Mouse (Mus musculus) ovary, postnatal 10 days (tissue): ENCODE measurements around the gene Gnaq.

Experiments used
- DNase-seq: peaks from one replicate; pipeline ENCODE4 v3.0.0; 2022; ENCODE audit warnings: low spot score

Gnaq gene

DNA sequence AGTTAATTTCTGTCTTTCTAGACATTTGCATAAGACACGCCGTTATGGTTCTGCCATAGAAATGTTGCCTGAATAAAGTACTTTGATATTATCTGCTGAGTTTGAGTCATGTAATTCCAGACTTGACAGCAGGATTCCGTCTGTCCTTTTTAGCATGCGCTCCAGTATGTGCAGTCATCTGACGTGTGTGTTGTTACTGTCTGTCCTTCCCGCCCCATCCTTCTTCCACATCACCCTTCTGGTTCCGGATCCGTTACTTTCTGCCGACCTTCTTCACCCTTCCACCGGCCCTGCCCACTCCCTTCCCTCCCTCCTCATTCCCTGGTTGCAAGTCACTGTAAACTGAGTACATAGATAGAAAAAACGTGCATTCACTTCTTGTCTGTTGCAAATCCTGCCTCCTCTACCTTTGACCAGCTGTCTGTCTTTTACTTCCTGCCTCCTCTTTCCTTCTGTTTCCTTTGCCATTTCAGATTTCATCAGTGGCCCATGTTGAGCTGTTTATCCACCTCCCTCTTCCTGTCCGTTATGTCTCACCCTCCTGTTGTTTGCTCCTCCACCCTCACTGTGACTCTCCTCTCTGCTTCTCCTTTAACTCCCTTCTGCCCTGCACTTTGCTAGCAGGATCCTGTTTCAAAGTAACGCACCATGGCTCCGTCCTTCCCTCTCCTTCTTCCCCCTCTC is 185.6 kb downstream of the Gnaq start:
- DNase-seq = no peak

DNA sequence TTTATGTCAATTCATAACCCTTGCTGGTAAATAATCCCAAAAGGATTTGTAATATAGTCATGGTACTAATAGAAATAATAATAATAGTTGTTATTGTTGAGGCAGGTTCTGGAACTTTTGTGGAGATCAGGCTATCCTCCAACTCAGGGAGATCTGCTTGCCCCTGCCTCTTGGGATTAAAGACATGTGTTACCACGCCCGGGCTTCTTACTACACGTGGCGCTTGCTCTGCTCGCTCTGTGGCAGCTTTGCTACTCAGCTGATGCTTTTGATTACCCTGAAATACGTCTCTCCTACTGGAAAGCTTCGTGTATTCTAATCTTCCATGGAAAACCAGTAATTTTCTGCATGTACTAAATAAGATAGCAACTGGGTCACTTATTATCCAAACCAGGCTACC is 187.4 kb downstream of the Gnaq start:
- no peak for DNase-seq

DNA sequence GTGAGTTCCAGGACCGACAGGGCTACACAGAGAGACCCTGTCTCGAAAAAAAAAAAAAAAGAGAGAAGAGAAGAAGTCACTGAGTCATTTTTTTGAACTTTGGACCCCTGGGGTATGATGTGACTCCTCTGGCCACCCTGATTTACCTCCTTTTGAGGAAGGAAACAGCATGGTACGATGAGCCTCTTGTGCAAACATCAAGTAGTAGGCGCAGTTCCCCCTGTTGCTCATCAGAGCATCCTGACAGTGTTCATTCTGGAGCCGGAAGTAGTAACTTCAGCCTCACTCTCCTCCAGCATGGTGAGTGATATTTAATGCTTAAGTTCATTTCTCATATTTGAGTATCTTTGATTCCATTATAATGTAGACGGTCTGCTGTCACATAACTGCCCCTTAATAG is 190.4 kb downstream of the Gnaq start:
- DNase-seq = no peak

DNA sequence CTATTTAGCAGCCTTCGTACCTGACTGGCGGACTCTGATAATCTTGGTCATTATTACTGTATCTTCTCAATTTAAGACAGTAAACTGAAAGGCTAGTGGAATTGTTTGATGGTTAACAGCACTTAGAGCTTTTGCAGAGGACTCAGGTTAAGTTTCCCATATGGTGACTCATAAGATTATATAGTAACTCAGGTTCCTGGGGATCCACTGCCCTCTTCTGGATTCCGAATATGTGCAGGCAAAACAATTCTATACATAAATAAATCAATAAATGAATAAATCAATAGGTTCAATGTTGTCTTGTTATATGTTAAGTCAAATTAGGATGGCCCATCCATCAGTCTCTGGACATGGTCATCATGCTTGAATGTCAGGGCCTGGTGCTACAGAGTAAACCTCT is 191.6 kb downstream of the Gnaq start:
- no peak for DNase-seq

DNA sequence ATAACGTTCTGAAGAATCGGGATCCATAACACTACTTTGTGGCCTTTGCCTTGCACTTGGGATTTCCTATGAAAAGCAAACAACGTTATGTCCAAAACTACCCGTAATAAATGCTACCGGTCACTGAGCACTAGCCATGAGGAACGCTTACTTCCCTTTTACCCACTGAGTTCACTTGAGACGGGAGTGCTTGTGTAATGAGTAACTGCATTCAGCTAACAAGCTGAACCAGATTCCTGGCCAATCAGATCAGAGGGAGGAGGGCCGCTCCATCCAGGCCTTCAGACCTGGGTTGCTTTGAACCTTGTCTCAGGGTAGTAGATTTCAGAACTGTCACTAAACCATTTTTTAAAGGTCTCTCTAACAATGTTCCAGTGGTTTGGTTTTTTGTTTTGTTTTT is 193.3 kb downstream of the Gnaq start:
- no peak for DNase-seq

DNA sequence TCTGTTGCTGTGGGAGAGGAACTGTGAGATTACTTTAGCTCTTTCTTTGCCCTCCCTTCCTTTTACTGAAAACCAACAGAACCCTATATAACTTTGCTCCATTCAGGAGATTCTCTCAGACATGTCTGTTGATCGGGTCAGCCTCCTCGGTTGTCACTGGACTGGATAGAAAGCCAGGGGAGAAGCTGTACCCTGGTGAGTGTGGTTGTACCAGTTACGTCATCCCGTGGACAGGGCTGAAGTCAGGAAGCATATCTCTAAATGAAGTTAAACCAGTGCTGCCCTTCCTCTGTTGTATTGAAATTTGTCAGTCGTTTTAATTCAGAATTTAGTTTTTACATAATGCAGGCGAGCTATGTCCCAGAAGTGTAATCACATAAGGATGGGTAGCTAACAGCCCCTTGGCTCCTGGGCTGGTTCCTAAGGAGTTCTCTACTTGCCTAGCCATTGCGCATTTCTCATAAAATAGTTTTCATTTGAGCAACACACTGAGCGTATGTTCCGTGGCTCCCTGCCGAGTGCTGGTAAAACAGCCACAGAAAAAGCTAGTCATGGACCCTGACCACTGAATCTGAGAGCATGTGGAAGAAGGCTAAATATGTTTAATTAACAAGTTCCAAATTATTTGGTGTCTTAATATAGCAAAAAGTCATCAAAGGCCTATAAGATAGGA is 194.9 kb downstream of the Gnaq start:
- no peak for DNase-seq

DNA sequence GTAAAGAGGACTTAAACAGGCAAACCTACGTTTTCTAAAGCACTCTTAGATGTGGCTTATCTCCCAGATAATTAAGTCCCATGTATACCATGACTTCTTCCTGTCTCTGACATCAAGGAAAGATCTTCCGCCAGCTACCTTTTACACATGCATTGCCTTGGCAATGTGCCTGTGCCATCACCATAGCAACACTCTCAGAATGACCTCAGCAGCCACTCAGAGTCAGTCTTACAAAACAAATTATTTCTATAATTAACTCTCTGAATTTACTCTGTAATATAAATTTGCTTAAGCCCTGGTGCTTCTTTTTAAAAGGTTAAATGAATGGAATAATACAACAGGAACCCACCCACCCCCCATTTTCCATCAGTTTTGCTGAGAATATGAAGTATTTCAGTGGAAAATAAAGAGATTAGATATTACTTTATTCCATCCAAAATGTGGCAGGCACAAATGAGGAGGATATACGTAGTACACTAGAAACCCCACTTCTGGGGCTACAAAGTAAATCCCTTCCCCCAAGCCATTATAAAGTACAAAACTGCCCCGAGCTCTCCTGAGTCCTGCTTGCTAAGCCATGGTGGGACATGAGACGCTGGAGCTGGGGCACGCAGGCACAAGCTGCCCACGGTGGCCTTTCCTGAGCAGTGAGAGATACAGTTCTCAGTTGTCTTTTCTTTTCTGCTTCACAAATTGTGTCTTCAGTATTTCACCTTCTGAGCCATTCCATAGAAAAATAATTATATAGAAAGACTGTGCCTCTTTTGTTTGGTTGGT is 195.6 kb downstream of the Gnaq start:
- DNase-seq = no peak

DNA sequence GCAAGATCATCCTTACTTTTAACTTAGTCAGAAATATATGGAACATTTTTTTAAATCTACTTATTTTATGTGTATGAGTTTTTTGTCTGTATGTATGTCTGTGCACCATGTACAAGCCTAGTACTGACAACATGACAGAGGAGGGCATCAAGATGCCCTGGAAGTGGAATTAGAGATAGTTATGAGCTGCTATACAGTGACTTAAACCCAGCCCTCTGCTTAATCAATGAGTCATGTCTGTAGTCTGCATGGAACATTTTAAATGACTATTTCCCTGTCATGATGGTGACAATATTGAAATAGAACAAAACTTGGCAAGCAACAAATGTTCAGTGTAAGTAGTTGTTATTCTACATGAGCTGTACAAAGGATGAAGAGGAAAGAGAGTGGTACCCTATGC is 196.4 kb downstream of the Gnaq start:
- no peak for DNase-seq

DNA sequence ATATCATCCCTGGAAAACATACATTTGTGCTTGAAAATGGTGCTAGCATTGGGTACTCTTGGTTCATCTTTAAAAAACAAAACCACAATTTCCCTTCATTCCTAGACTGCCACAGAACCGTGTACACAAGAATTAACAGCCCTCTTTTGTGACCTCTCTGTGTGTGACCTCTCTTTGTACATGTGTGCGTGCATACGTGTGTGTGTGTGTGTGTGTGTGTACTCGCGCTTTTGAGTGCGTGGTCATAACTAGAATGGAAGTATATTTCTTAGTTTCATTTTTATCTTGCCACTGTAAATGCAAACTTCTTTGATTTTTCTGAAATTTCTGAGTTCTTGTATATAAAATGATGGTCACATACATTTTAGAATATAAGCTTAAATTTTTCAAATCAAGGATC is 197.0 kb downstream of the Gnaq start:
- DNase-seq = no peak

DNA sequence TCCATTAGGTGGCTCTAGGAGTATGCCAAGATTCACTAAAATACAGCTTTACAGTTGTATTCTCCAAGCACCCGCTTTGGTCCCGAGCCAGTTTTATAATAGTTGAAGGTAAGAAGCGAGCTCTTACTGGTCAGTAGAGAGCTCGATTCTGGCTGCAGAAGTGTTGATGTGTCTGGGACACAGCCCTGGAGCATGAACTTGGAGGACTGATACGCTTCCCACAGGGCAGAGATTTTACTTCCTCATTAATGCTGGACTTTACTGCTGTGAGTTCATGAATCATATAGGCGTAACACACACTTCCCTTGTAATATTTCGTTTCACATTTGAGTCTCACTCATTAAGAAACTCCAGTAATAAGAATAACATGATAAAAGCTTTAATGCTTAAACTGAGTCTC is 197.5 kb downstream of the Gnaq start:
- no peak for DNase-seq

DNA sequence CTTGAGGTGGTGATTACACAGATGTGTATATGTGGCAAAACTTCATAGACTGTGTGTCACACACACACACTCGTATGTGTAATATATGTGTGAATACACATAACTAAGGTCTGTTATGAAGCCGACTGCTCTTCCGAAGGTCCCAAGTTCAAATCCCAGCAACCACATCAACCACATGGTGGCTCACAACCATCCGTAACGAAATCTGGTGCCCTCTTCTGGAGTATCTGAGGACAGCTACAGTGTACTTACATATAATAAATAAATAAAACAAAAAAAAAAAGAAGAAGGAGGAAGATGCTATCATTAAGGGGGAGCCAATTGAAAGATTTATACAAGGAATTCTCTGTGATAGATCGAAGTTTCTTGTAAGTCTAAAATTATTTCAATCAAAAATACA is 198.4 kb downstream of the Gnaq start:
- DNase-seq = no peak

DNA sequence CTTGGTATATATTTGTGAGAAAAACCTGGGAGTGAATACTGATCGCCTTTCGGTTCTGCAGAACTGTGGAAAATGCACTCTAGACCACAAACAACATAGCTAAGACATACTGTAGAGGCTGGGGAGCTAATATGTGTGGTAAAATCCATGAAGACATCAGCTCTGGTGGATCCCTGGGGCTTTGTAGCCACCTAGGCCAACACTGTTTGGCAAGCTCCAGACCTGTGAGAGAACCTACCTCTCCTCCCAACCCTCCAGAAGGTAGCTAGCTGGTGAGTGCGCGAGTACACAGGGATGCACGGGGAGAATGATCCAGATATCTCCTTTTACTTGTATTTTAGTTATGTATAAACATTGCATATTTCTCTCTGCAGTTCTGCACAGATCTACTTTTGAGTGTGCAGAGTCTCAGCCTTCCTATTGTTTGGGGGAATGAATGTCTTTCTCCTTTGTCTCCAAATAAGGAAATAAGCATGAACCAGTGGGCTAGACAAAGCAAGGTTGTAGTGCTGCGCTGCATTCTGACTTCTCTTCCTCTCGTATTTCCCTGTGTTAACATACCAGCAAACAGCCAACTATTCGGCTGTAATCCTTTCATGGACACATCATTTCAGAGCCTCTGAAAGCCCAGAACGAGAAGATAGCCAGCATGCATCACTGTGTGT is 205.4 kb downstream of the Gnaq start:
- no peak for DNase-seq

DNA sequence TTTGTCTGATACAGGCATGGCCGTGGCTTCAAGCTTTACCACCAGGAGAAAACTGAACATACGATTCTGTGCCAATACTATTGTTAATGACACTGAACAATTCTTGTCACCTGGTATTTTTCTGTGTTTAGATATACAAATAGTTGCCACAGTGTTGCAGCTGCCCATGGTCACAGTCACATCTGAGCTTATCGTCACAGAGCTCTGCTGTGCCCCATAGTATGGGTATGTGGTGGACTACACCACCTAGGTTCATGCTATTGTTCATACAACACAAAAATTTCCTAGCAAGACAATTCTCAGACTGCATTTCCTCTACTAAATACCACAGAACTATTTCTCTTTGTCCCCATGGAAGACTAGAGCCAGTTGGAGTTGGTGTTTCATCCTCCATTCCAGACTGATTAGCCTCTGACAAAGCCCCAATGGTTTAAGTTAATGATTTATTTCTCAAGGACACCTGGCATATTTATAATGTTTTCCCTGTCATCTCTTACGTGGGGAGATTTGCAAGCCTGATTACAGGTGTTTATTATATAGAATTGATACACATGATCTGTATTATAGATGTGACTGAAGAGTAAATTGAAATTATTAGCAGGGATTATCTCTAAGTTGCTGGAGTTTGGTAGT is 207.4 kb downstream of the Gnaq start:
- DNase-seq = no peak

DNA sequence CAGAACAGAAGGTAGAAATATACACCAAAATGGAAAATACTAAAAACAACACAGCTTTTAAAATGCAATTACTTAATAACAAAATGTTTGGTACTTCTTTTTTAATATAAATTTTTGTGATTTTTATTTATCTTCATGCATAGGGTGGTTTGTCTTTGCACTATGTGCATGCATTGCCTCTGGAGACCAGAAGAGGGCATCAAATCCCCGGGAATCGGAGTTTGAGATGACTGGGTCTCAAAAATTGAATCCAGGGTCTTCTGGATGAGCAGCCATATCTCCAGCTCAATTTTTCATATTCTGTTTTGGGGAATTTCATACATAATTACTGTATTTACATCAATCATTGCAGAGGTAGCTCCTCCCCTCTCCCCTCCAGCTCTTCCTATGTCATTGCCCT is 210.1 kb downstream of the Gnaq start:
- DNase-seq = no peak

DNA sequence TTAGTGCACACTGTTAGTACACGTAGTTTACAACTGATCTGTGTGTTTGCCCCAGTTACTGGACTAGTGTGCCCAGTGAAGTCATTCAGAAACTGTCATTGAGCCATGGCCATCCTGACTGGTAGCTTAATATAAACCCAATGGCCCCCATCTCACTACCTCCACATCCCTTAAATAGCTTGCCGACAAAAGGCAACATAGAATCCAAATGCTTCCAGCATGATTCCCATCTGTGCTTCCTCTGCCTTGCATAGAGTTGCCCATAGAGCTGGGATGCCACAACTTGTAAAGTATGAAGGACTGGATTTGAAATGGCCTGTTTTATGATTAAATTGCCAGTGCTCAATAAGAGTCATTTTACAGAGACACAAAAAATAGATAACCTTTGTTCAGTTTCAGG is 212.9 kb downstream of the Gnaq start:
- DNase-seq = no peak

DNA sequence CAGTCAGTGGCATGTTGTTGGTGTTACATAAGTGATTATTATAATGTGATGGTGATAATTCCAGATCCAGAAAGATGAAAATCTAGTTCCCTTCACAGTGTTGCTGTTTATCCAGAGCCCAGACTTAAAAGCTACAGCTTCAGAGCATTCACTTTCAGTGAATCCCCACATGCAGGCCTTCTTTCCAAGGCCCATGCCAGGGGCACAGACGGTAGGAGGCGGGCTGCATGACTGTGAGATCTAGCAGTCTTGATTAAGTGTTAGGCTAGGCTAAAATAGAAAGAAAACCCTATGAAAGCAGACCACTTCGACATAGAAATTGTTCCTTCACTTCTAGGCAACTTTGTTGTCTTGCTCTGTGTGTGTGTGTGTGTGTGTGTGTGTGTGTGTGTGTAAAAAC is 214.4 kb downstream of the Gnaq start:
- DNase-seq = no peak

DNA sequence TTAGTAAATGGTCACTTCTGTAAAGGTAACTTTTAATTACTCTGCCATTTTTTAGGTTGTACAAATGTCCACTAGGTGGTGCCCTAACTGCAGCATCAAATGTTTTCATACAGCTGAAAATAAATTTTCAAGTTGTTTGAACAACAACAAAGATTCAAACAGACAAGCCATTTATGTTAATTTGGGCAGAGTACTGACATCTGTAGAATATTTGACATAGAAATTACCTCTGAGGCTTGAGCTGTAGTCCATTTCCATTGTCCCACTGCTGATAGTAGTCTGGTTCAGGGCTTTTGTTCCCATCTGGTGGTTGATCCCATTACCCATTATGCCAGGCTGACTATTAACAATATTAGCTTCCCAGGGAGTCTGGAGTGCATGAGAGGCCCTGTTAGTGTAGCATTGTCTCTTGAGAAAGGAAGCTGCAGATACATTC is 221.1 kb downstream of the Gnaq start:
- no peak for DNase-seq

DNA sequence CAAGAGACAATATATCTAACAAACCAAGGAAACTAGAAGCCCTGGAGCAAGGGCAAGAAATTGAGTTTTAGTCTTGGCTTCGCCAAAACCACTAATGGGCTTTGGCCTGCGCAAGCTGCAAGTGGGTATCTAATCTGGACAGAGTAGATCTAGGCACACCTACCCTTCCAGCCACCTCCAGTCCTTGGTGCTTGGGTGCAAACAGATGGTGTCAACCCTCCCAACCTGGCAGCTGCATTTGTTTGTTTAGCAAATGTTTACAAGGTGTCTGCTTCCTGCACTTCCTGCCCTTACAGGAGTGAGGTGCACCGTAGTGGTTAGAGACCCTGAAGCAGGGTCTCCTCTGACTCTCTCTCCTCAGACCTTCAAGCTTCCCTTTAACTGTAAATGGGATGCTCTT is 225.5 kb downstream of the Gnaq start:
- DNase-seq = no peak

DNA sequence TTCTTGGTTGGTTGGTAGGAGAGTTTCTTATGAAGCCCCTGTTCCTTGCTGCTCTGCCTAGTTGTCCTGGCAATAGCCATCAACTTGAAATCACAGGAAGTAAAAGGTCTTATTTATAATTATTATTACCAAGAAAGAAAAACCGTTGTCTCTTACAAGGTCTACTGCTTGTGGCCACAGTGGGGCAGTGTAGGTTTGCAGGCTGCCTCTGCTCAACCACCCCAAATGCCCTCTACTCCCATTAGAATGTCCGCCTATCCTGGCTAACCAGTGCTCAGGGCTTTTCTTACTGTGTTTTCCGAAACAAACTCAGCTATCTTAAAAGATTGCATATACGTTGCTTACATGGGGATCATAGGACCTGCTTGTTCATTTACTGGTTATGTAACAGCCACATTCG is 226.3 kb downstream of the Gnaq start:
- DNase-seq = no peak

DNA sequence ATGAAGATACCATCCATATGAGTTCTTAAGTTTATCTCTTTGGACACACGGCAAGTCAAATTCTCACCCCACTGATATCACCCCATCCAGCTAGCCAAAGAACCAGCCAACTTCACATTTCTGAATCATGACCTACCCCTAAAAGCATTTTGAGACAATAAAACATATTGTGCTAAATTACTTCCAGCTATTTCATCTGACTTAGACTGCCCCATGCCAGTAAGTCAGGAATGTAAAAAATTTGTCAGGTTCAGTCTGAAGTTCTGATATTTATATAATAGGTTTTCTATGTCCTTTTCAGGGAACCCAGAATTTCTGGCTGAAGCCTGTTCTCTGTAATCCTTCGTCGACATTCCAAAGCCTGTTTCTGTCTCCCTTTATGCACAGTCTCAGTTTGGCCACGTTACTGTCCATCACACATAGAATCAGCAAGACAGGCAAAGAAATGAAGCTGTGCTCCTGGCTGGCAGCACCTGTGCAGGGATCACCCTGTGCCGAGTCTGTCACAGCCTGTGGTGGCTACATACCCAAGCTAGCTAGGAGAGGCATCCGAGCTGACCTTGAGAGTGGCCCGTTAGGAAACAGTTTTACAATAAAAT is 233.9 kb downstream of the Gnaq start:
- no peak for DNase-seq

DNA sequence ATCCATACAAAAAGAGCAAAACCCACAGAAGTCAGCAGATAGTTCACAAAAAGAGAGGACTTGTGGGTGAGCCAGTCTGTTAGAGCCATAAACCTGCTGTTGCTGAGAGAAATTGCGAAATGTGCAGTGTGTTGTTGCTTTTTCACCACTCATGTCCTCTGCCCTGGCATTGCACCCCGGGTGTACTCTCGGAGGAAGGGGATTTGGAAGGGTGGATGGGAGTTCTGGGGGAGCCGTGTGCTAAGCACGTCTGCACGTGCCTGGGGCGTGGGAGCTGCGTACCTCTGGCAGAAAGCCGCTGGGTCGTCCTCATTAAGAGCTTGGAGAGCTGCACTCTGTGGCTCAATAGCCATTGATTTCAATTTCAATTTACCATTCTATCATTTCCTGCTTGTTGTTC is 234.6 kb downstream of the Gnaq start:
- no peak for DNase-seq

DNA sequence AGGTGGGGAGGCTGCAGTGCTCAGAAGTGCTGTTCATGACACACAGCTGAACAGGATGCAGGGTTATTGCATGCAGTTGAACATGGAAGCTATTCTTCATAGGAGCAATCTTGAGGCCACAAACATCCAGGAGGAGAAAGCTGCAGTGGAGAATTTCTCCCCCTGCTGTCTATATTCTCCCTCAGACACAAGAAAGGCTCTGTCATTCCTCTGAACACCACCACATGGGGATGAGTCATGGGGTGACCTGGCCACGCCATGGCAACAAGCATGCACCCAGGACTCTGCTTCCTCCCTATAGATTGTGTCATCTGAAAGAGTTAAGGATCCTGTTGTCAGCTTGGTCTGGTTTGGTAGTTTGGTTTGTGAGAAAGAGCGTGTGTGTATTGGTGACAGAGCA is 239.0 kb downstream of the Gnaq start:
- DNase-seq = no peak
